Mouse (Mus musculus) urinary bladder, postnatal 36 days (tissue): ENCODE data around the gene Adgra3.

Source experiments
- DNase-seq, 2 experiments: peaks; one replicate each; pipeline ENCODE4 v3.0.0; 2022; ENCODE audit warnings: low spot score in 2 of 2, mixed read lengths in 1 of 2

Adgra3 gene

GRCm38 (mm10) chr5:50031763-50032272 lies 27.0 kb downstream of the Adgra3 start:
- DNase-seq, result no peak

DNA sequence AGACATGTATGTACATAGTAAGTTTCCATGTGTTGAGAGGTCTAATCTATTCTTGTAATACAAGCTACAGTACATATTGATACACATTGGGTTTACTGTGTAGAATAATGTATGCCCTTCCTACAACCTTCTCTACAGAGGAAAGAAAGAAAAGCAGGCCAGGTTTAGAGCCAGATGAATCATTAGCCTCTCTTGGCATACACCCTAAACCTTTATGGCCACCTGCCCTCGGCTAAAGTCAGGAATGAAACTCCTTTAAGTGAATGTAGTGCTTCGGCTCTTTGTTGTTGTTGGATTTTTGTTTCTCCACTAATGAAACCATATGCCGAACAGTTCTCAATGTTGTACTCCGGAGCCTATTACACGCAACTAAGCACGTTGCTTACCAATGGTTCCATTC lies 27.5 kb downstream of the Adgra3 start:
- DNase-seq, result no peak

DNA sequence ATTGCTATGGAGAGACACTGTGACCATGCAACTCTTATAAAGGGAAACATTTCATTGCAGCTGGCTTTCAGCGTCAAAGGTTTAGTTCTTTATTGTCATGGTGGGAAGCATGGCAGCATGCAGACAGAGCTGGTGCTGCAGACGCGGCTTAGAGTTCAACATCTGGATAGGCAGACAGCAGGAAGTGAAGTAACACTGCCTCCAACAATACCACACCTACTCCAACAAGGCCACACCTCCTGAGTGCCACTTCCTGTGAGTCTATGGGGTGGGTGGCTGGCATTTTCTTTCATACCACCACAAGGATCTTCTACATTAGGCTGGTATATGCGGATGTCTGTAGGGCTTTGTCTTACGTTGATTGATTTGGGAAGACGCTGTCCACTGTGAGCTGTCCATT lies 29.1 kb downstream of the Adgra3 start:
- no peak for DNase-seq

GRCm38 (mm10) chr5:50027561-50027960 lies 31.2 kb downstream of the Adgra3 start:
- DNase-seq, result no peak

DNA sequence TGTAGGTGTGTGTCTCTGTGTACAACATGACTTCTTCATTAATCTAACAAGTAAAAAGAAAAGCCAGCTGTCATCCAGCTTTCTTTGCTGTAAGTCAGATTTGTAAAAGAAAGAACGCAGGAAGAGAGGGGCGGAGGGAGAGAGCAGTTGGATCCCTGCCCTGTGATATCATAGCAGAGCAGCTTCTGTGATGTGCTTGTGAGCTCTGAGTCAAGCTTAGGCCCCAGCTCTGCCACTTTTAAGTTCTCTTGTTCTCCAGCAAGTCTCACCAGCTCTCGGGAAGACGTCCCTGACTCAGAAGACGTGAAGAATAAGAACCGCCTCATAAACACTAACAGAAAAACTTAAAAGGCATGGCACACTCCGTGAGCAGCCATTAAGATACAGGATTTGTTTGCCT lies 31.8 kb downstream of the Adgra3 start:
- no peak for DNase-seq

DNA sequence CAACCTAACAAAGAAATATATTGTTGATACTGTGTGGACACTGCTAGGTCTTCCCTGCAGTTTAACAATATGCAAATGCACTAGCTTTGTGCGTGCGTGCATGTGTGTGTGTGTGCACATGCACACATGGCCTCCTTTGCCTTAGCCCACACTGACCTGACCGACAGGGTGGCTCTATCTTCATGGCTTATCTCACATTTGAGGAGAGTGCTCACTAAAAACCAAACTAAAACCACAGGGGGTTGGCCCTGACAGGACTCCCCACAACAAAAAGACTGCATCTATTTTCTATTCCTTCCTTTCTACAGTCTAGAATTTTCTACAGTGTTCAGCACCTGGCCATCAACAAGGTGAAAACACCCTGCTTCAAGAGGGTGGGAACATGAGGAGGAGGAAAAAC lies 32.7 kb downstream of the Adgra3 start:
- no peak for DNase-seq

- no peak for DNase-seq
Observed at GRCm38 (mm10) chr5:50024097-50024496, 34.7 kb downstream of the Adgra3 start.

DNA sequence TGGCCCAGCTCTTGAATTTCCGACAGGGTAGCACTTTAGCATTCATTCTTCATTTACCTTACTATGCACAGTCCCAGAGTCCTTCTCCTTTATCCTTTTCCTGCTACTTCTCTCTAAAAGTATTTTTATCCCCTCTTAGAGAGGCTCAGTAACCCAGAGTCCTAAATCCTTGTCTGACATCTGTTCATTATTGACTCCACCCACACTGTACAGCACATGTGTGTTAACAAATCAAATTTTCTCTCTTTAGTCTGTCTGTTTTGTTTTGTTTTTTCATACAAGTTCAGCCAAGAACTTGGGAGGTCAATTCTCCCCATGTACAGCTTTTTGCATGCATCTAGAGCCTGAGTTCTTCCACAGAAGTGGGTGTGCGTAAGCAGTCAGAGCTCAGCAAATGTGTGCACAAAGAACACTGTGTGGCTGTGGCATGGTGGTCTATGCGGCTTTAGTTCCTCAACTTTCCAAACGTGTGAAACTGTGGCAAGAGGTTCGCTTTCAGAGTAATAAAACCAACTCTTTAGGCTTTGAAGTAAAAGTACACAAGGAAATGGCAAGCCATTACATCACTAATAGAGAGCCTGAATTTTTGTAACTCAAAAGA lies 42.7 kb downstream of the Adgra3 start:
- DNase-seq, result no peak

GRCm38 (mm10) chr5:50015147-50015697 lies 43.6 kb downstream of the Adgra3 start:
- DNase-seq, result no peak

GRCm38 (mm10) chr5:50014658-50015057 lies 44.1 kb downstream of the Adgra3 start:
- no peak for DNase-seq

DNA sequence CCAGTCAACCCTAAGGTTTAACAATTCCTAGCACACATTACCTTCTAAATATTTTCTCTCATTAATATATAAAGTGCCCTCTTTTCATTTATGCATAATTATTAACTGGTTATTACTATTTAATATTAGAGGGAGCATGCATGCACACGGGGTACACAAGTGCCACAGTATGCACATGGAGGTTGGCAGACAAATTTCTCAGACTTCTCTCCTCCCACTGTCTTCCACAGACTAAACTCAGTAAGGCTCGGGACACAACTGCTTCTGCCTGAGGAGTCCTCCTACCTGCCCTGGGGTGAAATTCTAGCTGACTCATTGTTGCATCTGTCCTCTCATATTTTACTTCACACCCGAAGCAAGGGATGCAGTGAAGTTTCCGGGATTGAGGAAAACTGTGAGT lies 44.8 kb downstream of the Adgra3 start:
- no peak for DNase-seq

DNA sequence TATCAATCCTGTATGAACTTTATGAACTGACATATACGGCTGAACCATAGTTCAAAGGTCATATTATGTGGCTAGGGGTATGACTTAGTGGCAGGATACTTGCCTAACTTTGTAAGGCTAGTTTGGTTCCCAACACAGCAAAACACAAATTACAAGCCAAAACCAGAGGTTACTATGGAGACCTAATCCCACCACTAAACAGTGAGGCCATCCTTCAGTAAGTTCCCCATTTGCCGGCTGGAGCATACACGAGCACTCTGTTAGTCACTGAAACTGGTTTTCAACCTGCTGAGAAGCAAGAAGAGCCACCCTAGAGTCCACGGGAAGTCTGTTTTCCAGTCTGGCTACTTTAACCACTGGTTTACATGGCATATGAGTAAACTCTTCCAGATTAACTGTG lies 50.0 kb downstream of the Adgra3 start:
- no peak for DNase-seq

DNA sequence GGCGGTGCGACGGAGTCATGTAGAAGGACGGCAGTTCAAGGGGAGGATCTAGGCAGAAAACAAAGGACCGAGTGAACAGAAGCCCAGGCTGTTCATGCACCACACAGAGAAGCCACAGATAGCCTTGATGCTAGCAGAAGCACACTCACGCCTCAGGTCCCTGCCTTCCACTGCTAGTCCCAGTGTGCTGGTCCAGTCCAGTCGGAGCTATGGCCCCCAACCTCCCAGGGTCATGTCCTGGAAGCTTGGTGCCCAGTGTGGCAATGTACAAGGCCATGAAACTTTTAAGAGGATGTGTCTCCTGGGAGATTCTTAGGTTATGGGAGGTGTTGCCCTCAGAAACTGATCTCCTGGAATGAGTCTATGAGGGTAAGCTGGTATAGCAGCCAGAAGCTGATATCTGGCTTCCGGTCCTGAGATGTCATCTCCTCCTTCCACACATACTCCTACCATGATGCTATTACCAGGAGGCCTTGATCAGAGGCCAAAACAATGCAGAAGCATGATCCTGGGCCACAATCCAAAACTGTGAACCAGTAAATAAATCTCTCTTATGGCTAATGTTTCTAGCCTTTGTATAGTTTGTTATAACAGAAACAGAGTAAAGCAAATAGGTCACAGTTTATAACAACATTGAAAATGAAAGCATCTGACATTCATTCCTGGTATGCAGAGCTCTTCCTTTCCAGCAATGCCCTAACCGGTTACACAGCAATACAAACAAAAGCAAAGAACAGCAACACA lies 51.7 kb downstream of the Adgra3 start:
- no peak for DNase-seq

DNA sequence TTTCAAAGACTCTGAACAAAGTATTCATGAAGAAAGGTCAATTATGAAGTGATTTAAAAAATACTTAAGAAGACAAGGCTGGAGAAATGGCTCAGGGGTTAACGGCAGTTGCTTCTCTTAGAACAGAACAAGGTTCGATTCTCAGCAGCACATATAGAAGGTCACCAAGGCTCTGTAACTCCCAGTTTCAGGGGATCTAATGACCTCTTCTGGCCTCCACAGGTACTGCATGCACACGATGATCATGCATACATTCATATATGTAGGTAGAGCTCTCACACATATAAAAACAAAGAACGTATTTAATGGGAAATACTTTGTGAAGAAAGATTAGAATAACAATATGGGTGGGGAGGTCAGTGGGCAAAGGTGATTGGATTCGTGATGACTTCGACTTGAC lies 56.5 kb downstream of the Adgra3 start:
- no peak for DNase-seq

DNA sequence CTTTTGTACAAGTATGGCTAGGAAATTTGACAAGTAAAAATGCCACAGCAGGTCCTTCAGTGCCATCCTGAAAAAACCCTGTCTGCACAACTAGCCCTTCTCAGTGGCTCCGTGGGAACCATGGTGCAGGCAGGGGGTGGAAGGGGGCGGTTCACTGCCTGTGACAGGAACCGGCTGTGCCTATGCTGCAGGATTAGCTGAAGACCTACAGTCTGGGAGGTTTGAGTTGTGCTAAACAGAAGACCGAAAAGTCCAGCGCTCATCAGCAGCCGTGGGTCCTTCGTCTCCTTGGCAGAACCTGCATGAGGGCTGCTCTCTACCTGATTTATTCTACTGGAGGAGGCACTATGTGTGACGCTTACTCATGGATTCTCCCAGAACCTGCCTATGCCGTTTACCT lies 59.0 kb downstream of the Adgra3 start:
- DNase-seq, result no peak

- DNase-seq, result no peak
Observed at GRCm38 (mm10) chr5:49997019-49997418, 61.8 kb downstream of the Adgra3 start.

DNA sequence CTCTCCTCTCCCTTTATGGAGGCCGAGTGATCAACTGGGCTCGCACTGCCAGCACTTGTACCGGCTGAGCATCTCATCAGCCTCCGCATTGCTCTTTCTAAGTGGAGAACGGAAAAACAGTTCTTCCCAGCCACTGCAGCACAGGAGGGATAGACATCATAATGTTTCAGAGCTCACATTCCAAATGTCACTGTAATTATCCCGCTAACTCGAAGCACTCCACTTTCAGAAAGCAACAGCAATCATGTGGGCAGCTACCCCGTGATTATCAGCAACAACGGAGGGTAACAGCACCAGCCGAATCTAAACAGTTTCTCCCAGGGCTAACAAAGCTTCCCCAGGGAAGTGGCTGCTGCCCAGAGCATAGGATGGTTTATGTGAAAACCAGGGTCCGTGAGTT lies 62.3 kb downstream of the Adgra3 start:
- DNase-seq, result no peak

DNA sequence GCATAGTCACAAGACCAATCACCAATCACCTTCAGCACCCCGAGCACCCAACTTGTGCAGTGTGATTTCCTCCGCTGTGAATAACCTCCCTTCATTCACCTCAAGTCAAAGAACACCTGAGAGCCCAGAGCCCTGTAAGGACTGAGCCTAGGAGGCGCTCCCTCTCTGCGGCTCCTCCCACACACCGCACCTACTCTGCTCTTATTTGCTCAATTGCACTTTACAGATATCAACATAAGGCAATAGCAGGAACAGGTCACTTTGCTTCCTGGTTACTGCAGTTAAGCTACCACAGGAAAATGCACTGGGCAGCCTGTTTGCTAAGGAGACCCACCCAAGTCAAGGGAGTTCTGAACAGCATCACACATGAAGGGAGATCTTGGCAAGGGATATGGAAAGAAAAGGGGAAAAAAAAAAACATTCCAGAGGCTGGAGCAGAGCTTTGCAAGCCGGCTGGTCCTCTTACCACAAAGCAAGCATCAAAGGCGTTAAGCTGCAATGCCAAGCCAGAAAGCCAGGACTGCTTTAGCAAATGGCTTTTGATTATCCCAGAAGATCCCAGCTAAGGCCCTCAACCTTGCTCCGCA lies 68.0 kb downstream of the Adgra3 start:
- DNase-seq, result no peak

DNA sequence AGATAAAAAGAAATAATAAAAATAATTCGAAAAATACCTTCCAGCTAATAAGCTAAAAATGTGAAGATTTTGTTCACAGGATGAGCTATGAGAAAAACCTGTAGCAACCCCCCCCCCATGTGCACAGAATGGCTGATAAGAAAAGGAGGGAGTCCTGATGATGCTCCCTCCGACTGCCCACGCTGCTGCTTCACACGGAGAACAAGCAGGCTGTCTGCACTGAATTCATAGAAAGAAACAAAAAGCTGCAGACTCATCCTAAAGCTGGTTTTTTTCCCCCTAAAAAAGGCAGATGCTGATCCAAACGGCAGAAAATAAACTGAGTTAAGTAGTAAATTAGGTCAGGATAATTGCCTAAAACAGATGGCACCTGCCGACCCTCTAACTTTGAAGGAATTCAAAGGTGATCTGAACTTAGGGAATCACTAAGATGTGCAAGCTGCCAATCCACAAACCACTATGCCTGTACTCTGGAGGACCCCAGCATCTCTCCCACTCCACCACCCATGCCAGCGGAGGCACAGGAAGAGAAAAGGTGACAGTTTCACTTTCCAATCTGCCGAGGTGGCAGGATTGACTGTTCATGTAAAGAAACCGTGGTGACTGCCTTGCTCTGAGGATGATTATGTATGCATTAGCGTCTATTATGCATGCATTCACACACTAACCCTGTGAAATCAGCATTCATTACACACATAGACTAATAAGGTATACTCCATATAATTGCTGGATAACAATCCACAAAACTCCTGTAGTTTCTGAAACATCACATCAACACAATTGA lies 70.6 kb downstream of the Adgra3 start:
- no peak for DNase-seq

DNA sequence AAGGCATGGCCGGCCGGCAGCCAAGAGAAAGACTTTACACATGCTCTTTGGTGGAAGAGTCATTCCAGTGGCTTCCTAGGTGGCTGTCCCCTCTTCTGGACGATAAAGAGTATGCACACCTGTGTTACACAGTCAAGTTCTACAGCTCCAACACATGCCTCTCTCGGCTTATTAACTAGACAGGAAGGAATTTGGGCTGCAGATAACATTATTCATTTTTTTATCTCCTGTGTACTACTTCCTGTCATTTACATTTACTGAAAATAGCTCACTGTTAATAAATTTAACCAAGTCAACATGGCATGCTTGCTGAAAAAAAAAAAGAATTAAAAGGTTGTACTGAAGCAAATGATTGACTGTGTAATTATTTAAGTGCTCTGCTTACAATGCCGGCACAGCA lies 78.1 kb downstream of the Adgra3 start:
- DNase-seq, result no peak

DNA sequence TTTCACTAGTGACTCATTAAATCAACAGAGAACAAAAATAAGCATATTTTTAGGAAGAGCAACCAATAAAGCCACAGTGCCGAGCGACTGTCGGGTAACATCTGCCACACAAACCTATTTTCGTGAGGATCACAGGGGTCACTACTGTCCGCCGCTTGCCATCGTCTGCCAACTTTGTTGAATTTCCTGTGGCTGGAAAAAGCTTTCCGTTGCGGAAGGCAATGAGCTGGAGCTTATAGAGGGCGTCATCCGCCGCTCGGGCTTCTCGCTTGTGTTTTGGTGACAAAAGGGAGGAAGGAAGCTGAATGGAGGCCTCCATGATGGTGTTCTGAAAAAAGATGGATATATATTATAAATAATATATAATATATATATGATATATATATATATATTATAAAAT lies 79.6 kb downstream of the Adgra3 start:
- DNase-seq, result no peak

GRCm38 (mm10) chr5:49975971-49976370 lies 82.8 kb downstream of the Adgra3 start:
- DNase-seq, result peak; percentile 51 to 61
